Mouse (Mus musculus) hindbrain, embryonic 11.5 days (tissue): ENCODE data around the gene Ly6g5c. TPM values are rescaled to one million over a fixed set of nuclear protein-coding genes. Genes with fewer than 3 reads are reported as not detected.

Experiments used
- ATAC-seq: fragments of 200-750 bp; cut with Nextera tagmentation; 2 replicates; pipeline ENCODE4 v1.8.0; 2017; ENCODE audit warnings: mild to moderate bottlenecking, moderate TSS enrichment, moderate library complexity; ENCODE audit not compliant: low FRiP score
- DNase-seq: peaks from one replicate; pipeline ENCODE4 v3.0.0-alpha.2; 2015; ENCODE audit warnings: low spot score
- H3K27ac ChIP-seq: fragments of 300-500 bp; sonication (generic); 2 replicates; pipeline ENCODE4 v1.5.1; 2014; ENCODE audit warnings: mild to moderate bottlenecking, low read depth, low read length
- H3K27me3 ChIP-seq: fragments of 300-500 bp; sonication (generic); 2 replicates; pipeline ENCODE4 v1.6.1; 2014; ENCODE audit warnings: mild to moderate bottlenecking, low read length, moderate library complexity, mixed read lengths; ENCODE audit not compliant: control insufficient read depth, insufficient read depth
- H3K36me3 ChIP-seq: fragments of 300-500 bp; sonication (generic); 2 replicates; pipeline ENCODE4 v1.6.1; 2014; ENCODE audit warnings: mild to moderate bottlenecking, low read length, moderate library complexity, mixed read lengths; ENCODE audit not compliant: control insufficient read depth, insufficient read depth
- H3K4me1 ChIP-seq: fragments of 300-500 bp; sonication (generic); replicated peaks from 2 replicates; pipeline ENCODE4 v1.6.1; 2014; ENCODE audit warnings: low read length, mixed read lengths; ENCODE audit not compliant: control insufficient read depth, insufficient read depth
- H3K4me2 ChIP-seq: fragments of 300-500 bp; sonication (generic); replicated peaks from 2 replicates; pipeline ENCODE4 v1.6.1; 2014; ENCODE audit warnings: mild to moderate bottlenecking, low read depth, low read length
- H3K4me3 ChIP-seq: fragments of 300-500 bp; sonication (generic); 2 replicates; pipeline ENCODE4 v1.5.1; 2014; ENCODE audit warnings: low read depth, low read length
- H3K9ac ChIP-seq: fragments of 300-500 bp; sonication (generic); 2 replicates; pipeline ENCODE4 v1.6.1; 2014; ENCODE audit warnings: low read depth, low read length
- H3K9me3 ChIP-seq: fragments of 300-500 bp; sonication (generic); 2 replicates; pipeline ENCODE4 v1.6.1; 2016; ENCODE audit warnings: low read length; ENCODE audit not compliant: control insufficient read depth
- WGBS: fragments of 180-500 bp; shearing (Covaris S2); extraction: QIAGEN DNeasy Blood & Tissue Kit; methylation state at CpG from one replicate; pipeline ENCODE4 v1.1.7; 2014; 5-methylcytosine and 5-hydroxymethylcytosine counted together
- polyA plus RNA-seq: library from polyadenylated mRNA; unstranded; fragments of >200 nt; fragmentation: Nextera tagmentation; extraction: Ambion mirVana; gene quantifications from 2 replicates; pipeline ENCODE4 v1.2.1, GENCODE M21; 2014

The Ly6g5c gene
- polyA plus RNA-seq, 1 experiment from 2014 or later = not detected

DNA sequence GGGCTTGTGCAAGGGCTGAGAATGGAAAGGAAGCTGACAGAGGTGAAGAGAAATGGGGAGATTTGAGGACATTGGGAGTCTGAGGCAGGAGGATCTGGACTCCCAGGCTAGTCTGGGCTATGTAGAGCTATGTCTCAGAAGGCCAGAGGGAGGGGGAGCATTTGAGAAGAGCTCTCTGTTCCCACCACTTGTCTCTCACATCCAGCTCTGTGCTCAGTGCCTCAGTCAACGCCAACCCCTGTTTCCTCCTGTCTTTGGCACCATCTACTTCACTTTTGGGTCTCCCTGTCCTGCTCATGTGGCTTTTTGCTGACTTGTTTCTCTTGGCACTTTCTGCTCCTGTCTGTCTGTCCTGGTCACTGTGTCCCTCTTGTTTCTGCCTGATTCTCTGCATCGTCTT is 30.8 kb upstream of the Ly6g5c start:
- ATAC-seq (no peak), DNase-seq (peak; percentile 22)
- Histone ChIP-seq H3K27me3 (no peaks in the 10 kb centered on the region), H3K36me3 (no peaks in the 10 kb centered on the region), H3K27ac (no peak overlapping the region), H3K9me3 (no peaks in the 10 kb centered on the region), H3K9ac (peak overlapping the region; percentile 25), H3K4me3 (no peak overlapping the region; the same call in 1 of the 2 replicates), H3K4me1 (0 out of 2 replicates have a peak, but pooled peaks cover 7% of the 10 kb centered on the region), H3K4me2 (peak overlapping the region; percentile 26)
- WGBS = 37% methylated on average over 2 of the region's 2 CpGs

DNA sequence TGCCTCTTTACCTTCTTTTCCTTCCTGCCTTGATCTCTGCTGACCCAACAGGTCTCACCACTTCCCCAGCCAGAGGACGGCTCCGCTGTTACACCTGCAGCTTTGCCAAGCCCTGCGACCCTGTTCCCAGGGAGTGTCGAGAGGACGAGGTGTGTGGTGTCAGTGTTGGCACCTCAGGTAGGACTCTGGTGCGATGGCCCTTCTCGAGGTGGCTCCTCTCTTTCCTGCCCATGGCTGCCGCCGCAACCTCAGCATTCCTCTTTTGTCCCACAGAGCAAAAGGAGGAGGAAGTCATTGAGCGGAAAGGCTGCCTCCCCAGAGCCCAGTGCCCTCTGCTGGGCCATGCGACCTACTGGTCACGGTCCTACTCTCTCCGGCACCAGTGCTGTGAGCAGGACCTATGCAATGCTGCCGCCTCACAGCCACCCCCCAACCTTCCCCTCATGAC is 30.3 kb upstream of the Ly6g5c start, which contains the start of gene Ly6g6d:
Ly6g6d (minus strand) TSS at position 280 of the 448 bp plus-strand sequence.
- H3K9ac ChIP-seq = peak within 1 kb of the TSS; percentile 25
- H3K27ac ChIP-seq = no peak within 1 kb of the TSS
- 0 out of 2 replicates have a peak, but pooled peaks cover 7% of the 10 kb centered on the region for H3K4me1 ChIP-seq
- H3K4me2 ChIP-seq = peak within 1 kb of the TSS; percentile 26
- 9% methylated on average over 14 of the region's 14 CpGs for WGBS
- no peaks in the 10 kb centered on the region for H3K36me3 ChIP-seq
- H3K4me3 ChIP-seq = no peak within 1 kb of the TSS; the same call in 1 of the 2 replicates
- H3K27me3 ChIP-seq = no peaks in the 10 kb centered on the region
- H3K9me3 ChIP-seq = no peaks in the 10 kb centered on the region
- DNase-seq (peak; percentile 53), ATAC-seq (peak; percentile 33; the same call in 1 of the 2 replicates)

DNA sequence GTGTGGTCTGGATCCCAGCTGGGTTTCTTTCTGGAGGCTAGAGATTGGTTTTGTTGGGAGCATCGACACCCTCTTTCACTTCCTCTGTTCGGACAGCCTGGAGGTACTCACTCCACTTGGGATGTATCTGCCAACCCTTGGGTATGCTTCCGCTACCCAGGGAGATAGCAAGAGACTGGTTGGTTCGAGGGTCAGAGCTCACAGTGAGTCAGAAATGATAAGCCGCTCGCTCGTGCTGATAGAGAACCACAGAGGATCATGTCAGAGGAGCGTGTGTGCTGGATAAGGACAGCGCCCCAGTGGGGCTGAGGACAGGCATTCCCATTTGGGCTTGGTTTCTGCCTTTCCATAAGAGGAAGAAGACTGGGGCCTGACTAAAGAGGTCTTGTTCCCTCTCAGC is 28.3 kb upstream of the Ly6g5c start:
- ATAC-seq (no peak), DNase-seq (no peak)
- Histone ChIP-seq H3K27ac (no peak overlapping the region), H3K36me3 (no peaks in the 10 kb centered on the region), H3K9me3 (no peaks in the 10 kb centered on the region), H3K4me1 (0 out of 2 replicates have a peak, but pooled peaks cover 7% of the 10 kb centered on the region), H3K9ac (0 out of 2 replicates have a peak overlapping the region, but pooled peaks have one; percentile 21), H3K4me2 (no peak overlapping the region), H3K4me3 (no peak overlapping the region), H3K27me3 (no peaks in the 10 kb centered on the region)
- 74% methylated on average over 9 of the region's 9 CpGs for WGBS

DNA sequence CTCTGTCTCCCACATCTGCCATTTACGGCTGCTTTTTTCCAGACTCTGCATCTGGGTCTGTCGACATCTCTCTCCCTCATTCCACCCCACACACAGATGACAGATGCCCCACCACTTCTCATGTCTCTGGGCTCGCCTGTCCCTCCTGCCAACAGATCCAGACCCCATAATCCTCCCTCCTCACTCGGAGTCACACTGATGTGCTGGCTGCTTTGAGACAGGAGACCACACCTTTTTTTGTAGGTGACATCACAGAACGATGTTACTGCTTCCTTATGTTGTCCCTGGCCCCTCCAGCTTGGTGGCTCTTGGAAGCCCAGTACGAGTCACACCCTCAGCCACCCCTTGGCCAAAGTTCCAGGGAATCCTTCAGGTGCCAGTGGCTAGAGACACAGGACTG is 27.8 kb upstream of the Ly6g5c start:
- DNase-seq (no peak), ATAC-seq (no peak)
- Histone ChIP-seq H3K4me3 (no peak overlapping the region), H3K9ac (0 out of 2 replicates have a peak overlapping the region, but pooled peaks have one; percentile 21), H3K36me3 (no peaks in the 10 kb centered on the region), H3K9me3 (no peaks in the 10 kb centered on the region), H3K4me1 (0 out of 2 replicates have a peak, but pooled peaks cover 7% of the 10 kb centered on the region), H3K27me3 (no peaks in the 10 kb centered on the region), H3K27ac (no peak overlapping the region), H3K4me2 (no peak overlapping the region)
- WGBS = 71% methylated on average over 6 of the region's 6 CpGs

DNA sequence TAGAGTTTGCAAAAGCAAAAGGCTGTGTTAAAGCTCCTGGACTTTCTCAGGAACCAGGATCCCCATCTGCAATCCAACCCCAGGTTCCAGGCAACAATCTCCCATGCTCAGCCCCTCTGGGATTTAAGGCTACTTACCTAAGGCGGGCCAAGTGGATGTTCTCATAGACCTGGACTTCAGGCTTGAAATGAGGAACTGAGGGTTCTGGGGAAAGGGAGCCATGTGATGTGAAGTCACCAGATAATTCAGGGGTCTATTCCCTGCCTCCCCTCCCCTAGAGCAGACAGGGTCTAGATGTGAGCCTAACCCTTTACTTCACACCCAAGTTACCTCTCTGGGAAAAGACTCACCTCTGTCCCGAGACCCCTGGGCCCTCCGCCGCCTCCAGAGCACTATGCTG is 27.4 kb upstream of the Ly6g5c start:
- 0 out of 2 replicates have a peak, but pooled peaks cover 7% of the 10 kb centered on the region for H3K4me1 ChIP-seq
- no peak overlapping the region for H3K4me3 ChIP-seq
- H3K4me2 ChIP-seq = no peak overlapping the region
- no peak overlapping the region for H3K27ac ChIP-seq
- ATAC-seq (no peak), DNase-seq (no peak)
- WGBS = 62% methylated on average over 4 of the region's 4 CpGs
- H3K27me3 ChIP-seq = no peaks in the 10 kb centered on the region
- no peaks in the 10 kb centered on the region for H3K9me3 ChIP-seq
- no peaks in the 10 kb centered on the region for H3K36me3 ChIP-seq
- no peak overlapping the region for H3K9ac ChIP-seq

DNA sequence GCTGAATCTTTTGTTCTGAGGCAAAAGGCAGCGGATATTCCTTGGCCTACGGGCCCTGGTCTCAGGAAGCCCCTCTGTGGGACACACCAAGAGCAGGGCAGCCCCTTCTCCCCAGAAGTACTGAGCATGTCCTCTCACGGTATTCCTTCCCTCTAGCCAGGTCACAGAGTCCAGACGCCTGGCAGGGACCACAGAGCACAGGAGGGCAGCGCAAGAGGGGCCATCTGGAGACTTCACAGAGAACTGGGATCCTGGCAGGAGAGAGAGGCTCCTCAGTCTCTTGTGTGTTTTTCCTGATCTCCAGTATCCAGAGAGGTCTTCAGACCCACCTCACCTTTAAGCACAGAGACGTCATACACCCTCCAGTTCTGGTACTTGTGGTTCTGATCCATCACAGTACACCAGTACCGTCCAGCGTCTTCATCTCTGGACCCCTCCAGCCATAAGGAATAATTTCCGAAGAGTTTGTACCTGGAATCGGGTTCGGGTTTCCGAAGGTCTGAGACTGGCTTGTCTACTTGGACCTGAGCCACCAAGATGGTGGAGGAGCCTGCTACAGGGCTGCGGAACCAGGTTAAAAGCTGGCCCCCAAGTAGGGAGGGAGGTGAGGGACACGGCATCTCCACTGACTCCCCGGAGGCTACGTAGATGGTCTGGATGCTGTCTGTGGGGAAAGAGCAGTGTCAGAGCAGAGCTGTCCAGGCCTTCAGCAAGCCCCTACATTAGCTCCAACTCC is 25.1 kb upstream of the Ly6g5c start:
- H3K9me3 ChIP-seq = no peaks in the 10 kb centered on the region
- no peaks in the 10 kb centered on the region for H3K27me3 ChIP-seq
- H3K4me1 ChIP-seq = 0 out of 2 replicates have a peak, but pooled peaks cover 2% of the 10 kb centered on the region
- DNase-seq (no peak), ATAC-seq (no peak)
- H3K9ac ChIP-seq = no peak overlapping the region
- H3K4me3 ChIP-seq = no peak overlapping the region
- no peak overlapping the region for H3K4me2 ChIP-seq
- no peaks in the 10 kb centered on the region for H3K36me3 ChIP-seq
- H3K27ac ChIP-seq = no peak overlapping the region
- WGBS = 86% methylated on average over 16 of the region's 16 CpGs

DNA sequence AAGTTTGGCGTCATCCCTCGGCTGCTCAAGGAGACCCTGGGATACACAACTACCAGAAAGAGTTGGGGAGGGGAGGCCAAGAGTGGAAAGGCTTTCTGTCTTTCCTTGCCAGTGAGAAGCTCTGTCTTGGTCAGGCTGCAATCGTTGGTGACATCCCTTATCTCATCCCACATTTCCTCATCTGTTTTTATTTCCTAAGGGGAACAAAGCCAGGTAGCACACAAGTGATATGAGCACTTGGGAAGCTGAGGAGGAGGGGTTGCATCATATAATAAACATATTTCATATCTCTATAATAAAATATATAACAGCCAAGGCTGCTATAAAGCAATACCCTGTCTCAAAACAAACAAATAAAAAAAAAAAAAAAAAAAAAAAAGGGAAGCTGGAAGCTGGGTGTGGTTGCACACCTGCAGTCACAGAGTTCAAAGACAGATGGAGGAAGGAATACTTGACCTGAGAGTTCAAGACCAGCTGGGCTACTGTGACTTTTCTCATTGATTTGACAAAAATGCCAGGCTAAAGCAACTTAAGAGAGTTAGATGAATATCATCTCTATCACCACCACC is 24.1 kb upstream of the Ly6g5c start:
- no peaks in the 10 kb centered on the region for H3K9me3 ChIP-seq
- no peaks in the 10 kb centered on the region for H3K4me1 ChIP-seq
- H3K4me2 ChIP-seq = no peak overlapping the region
- no peaks in the 10 kb centered on the region for H3K27me3 ChIP-seq
- H3K36me3 ChIP-seq = no peaks in the 10 kb centered on the region
- 86% methylated on average over 3 of the region's 3 CpGs for WGBS
- no peak overlapping the region for H3K9ac ChIP-seq
- ATAC-seq = no peak
- no peak overlapping the region for H3K4me3 ChIP-seq
- DNase-seq = no peak
- no peak overlapping the region for H3K27ac ChIP-seq

DNA sequence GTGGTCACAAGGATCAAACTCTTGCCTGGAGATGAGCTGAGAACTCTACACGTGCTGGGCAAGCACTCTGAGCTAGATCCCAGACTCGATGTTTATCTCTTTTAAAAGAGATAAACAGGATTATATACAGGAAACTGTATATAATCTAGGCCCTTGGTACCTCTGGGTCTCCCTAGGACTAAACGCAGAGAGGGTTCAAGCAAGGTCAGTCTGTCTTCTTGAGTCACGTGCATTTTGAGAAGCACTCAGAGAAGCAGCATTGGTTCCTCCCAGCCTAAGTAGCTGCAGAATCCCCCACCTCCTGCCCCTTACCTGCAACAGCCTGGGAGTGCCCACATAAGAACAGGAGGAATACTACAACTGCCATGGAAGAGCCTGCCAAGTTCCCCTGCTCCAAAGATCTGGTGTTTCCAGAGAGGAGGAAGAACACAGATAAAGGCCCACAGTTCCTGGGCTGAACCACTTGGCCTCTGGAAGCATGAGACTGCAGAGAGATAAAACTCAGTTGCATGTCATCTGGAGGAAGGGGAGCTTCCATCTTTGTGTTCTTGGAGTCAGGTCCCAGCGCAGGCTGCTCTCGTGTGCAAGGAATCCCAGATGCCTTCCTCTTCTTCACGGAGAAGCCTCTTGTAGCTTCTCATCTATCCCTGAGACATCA is 22.7 kb upstream of the Ly6g5c start, which contains the start of gene Ly6g6f:
Ly6g6f (minus strand) TSS at position 403 of the 658 bp plus-strand sequence.
- no peak within 1 kb of the TSS for H3K9ac ChIP-seq
- H3K27ac ChIP-seq = no peak within 1 kb of the TSS
- DNase-seq (no peak), ATAC-seq (no peak)
- H3K4me3 ChIP-seq = no peak within 1 kb of the TSS
- no peaks in the 10 kb centered on the region for H3K9me3 ChIP-seq
- 83% methylated on average over 7 of the region's 7 CpGs for WGBS
- H3K4me1 ChIP-seq = peaks cover 4% of the 10 kb centered on the region; the same call in 1 of the 2 replicates
- no peak within 1 kb of the TSS for H3K4me2 ChIP-seq
- no peaks in the 10 kb centered on the region for H3K36me3 ChIP-seq
- no peaks in the 10 kb centered on the region for H3K27me3 ChIP-seq
